Mouse (Mus musculus): ENCODE results near the gene Ttll6. TPM values are rescaled to one million over a fixed set of nuclear protein-coding genes. Genes with fewer than 3 reads are reported as not detected.
"Not testable (repeated sequence)": the region's sequence is repeated elsewhere in the genome, so short reads cannot be mapped to it uniquely, and the experiment has no call there.

Gene Ttll6
- not detected for total RNA-seq (2021)
- long read RNA-seq, experiment 1: 0 reads
- long read RNA-seq, experiment 2: 0 reads

- DNase-seq: peak; percentile 76
These were observed at the start of gene Ttll6 for GRCm38 (mm10) chr11:96133239-96133865. Ttll6 (plus strand) TSS chr11:96133786.

- DNase-seq: no peak
These were observed 45.6 kb upstream of the Ttll6 start for GRCm38 (mm10) chr11:96087981-96088380.

GRCm38 (mm10) chr11:96091073-96091472 is 42.5 kb upstream of the Ttll6 start:
- DNase-seq: peak; percentile 29

DNA sequence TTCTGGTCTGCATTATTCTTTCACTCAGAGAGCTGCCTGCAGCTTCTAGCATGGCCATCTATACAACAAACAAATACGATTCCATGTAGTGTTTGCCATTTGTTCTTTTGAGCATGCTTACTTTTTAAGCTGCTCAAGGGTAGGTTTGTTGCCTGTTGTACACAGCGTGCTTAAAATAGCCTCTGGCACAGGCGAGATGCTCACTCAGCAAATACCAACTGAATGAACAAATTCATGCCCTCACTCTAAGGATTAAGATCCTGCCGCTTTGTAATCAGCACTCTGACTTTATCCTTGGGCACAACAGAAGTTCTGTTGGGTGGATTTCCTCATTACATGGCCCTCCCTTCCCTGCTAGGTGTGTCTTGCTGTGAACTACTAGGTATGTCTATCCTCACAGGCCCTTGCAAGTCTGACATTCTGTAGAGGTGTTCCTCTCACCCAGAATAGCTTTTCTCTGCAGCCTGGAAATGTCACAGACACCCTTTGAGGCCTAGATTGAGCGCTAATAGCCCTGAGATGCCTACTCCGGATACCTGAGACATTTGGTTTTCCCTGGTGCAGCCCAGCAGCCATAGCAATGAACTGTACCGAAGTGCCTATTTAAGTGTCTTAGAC is 40.8 kb upstream of the Ttll6 start:
- no peak for DNase-seq

- DNase-seq: peak; percentile 68
These were observed 40.2 kb upstream of the Ttll6 start for GRCm38 (mm10) chr11:96093361-96093760.

- DNase-seq: no peak
These were observed 25.2 kb upstream of the Ttll6 start for GRCm38 (mm10) chr11:96108376-96108775.

DNA sequence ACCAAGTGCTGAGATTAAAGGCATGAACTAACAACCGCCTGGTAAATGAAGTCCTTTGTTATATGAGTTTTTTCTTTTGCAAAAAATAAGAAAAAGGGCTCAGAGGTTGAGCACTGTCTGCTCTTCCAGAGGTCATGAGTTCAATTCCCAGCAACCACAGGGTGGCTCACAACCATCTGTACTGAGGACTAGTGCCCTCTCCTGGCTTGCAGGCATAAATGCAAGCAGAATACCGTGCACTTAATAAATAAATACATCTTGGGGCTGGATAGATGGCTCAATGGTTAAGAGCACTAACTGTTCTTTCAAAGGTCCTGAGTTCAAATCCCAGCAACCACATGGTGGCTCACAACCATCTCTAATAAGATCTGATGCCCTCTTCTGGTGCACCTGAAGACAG is 22.6 kb upstream of the Ttll6 start:
- DNase-seq: not testable (repeated sequence)

GRCm38 (mm10) chr11:96111751-96112150 is 21.8 kb upstream of the Ttll6 start, which contains the start of gene Calcoco2:
Calcoco2 (minus strand) TSS chr11:96111964.
- DNase-seq: no peak

DNA sequence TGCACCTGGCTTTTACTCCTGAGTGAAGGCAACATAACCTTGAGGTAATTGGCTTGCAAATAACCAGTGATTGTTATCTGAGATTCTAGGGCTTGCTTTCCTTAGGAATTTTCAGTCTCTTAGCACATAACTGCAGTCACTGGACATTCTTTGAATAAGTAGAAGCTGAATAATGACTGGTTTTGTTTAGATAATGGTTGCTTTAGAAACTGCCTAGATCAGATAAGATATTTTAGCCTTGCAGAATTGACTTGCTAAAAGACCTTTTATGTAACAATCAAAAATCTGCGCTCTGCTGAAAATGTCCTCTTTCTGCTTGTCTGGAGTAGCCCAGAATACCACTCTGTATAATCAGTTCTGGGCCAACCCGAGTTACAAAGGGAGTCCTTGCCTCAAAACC is 19.5 kb upstream of the Ttll6 start:
- DNase-seq: no peak

DNA sequence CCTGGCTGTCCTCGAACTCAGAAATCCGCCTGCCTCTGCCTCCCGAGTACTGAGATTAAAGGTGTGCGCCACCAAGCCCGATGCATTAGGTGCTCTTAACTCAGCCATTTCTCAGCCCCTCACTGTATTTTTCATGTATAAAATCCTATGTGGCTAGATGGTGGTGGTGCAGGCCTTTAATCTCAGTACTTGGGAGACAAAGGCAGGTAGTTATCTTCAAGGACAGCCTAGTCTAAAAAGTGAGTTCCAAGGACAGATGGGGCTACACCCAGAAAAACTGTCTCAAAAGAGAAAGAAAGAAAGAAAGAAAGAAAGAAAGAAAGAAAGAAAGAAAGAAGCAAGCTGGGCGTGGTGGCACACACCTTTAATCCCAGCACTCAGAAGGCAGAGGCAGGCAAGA is 18.2 kb upstream of the Ttll6 start:
- no peak for DNase-seq

DNA sequence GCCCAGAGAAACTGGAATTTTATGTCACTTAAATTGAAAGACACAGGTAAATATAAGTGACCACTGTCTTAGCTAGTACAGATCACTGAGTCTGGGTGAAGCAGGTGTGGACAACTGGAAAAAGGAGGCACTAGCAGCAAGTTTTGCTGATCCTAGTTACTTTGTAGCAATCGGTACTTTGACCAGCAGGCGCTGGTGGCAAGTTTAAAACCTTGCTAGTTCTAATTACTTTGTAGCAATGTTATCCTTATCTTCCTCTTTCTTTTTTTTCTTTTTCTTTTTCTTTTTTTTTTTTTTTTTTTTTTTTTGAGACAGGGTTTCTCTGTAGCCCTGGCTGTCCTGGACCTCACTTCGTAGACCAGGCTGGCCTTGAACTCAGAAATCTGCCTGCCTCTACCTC is 17.5 kb upstream of the Ttll6 start:
- no peak for DNase-seq

DNA sequence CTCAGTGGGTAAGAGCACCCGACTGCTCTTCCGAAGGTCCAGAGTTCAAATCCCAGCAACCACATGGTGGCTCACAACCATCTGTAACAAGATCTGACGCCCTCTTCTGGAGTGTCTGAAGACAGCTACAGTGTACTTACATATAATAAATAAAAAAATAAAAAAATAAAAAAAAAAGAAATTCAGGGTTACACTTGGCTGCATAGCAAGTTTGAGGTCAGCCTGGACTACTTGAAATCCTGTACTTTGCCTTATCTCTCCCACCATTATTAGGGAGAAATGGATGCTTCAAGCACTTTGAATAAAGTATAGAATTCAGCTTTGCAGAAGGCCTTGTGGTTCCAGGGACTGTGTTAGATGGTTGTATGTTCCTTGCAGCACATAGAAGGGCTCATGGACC is 16.7 kb upstream of the Ttll6 start:
- DNase-seq: not testable (repeated sequence)

DNA sequence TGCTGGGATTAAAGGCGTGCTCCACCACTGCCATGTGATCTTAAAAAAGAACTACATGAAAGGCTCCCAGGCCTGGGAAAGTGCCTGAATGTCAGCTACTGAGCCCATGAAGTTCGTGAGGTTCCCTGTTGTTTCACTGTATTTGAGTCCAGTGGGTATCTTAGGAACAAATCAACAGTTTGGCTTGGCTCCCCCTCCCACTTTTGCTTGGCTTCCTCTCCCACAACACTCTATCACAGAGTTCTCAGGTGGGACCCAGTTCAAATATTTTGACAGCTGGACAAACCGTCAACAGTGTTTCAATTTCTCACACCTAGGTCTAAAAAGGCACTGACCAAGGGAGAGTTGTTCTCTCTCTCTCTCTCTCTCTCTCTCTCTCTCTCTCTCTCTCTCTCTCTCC is 14.2 kb upstream of the Ttll6 start:
- no peak for DNase-seq

DNA sequence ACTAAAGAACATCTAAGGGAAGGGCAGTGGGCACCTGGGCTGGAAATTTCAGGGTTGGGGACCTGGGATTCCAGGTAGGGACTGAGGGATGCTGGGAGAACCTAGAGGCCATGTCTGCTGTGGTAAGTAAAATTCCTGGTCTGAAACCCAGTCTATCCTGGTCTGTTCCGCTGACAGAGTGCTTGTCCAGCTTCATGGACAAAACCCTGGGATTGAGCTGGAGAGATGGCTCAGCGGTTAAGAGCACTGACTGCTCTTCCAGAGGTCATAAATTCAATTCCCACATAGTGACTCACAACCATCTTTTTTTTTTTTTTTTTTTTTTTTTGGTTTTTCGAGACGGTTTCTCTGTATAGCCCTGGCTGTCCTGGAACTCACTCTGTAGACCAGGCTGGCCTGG is 10.8 kb upstream of the Ttll6 start:
- DNase-seq: not testable (repeated sequence)

GRCm38 (mm10) chr11:96124052-96124914 is 9.3 kb upstream of the Ttll6 start:
- peak; percentile 64 for DNase-seq

- no peak for DNase-seq
These were observed 3.0 kb upstream of the Ttll6 start for GRCm38 (mm10) chr11:96130606-96131005.

DNA sequence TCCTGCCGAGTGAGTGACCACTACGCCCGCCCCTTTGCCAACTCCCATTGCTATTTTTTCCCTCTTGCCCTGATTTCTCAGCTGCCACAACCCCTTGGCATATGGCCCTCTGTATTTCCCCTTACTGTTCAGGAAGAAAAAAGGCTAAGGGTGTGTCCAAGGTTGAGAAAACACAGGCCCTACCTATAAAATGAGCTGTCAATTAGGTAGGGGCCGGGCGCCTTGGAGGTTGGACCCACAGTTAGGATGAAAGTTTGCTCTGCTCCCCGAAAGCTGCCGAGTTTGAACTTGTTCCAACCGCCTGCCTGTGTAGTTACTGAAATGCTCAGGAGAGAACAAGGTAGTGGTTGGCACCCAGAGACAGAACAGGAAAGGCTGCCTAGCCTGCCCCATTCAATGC is 2.3 kb downstream of the Ttll6 start:
- DNase-seq: no peak

DNA sequence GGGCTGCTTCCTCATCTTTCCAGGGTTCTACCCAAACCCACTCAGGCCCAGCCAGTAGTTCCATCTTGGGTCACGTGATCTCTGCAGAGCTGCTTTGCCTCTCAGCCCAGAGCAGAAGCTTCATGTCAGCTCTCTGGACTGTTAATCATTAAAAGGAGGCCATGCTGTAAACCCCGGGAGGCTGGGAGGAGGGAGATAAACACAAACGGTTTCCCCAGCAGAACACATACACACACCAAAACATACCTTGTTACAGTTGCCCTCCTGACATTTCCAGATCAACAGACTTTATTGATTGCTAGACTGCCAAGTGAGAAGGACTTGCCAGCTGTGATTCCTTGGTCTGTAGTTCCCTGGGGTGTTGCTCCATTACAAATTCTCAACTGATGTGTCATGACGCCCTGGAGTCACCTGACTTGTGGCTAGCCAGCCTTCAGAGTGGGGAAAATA is 7.2 kb downstream of the Ttll6 start:
- DNase-seq: peak; percentile 17

DNA sequence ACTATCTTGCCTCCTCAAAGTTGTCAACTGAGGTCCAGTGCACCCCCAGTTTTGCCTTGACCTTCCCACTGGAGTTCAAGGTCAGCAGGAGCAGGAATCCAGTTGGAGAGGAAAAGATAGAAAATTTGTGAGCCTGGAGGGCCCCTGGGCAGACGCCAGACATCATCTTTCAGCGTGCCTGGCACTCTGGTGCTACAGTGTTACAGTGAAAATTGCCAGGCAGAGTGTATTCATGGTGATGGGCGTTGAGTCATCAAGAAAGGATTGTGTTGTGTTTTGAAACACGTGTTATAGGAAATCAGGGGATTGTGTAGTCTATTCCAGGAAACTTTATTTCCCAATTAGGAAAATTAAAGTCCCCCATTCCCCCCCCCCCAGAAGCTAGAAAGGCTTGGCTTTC is 10.2 kb downstream of the Ttll6 start:
- no peak for DNase-seq

- peak; percentile 90 for DNase-seq
These were observed 12.2 kb downstream of the Ttll6 start for GRCm38 (mm10) chr11:96145622-96146270.

DNA sequence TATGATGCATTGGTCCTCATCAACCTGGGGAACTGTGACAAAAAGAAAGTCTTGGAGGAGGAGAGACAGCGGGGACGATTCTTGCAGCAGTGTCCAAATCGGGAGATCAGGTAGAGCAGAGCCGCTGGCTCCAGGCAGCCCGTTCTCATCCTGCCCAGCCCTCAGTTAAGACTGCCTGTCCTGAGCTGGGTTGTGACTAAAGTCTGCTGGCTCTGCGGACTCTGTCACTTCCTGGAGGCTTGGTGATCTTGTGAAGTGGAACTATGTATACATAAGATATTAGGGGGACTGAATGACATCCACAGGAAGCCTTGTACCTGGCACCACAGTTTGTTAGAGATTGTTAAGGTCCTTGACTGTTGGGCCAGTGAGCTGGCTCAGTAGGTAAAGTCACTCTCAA is 13.9 kb downstream of the Ttll6 start:
- no peak for DNase-seq

GRCm38 (mm10) chr11:96164769-96165168 is 31.2 kb downstream of the Ttll6 start:
- DNase-seq: no peak

DNA sequence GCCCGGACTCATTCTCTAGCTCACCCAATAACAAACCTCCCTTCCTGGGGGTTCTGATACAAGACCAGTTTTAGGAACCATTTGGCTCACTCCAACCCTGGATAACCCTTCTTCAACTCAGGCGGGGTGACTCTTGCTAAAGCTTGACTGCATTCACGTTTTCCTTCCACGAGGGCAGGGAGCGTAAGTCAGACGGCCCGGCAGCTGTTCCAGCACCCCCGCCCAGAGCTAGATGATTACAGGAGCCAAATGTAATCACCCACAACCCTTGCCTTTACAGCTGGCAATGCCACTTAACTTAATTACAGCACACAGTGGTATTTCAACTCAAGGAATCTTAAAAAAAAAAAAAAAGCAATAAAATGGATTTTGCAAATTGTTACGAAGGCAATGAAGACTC is 34.5 kb downstream of the Ttll6 start:
- DNase-seq: no peak
